Mouse (Mus musculus) MEL (cell line): ENCODE measurements at regions not wholly inside any gene's neighbourhood (a gene's known extent, or its start where the extent isn't known, plus 50 kb on each side); places are given as distances from the start of the nearest gene placed in this dataset.

Experiments used
- DNase-seq: peaks from one replicate; pipeline ENCODE4 v3.0.0; 2011; ENCODE audit warnings: low read depth, low spot score
- H3K27ac ChIP-seq: 2 replicates; pipeline ENCODE4 v1.5.1; 2012; ENCODE audit warnings: low read depth, mild to moderate bottlenecking, control low read depth, low read length, moderate library complexity; ENCODE audit not compliant: control insufficient read depth
- H3K27me3 ChIP-seq, 2 experiments: fragments of 150-350 bp in 1 of 2; sonication (generic) in 1 of 2; 2 replicates each; pipeline ENCODE4 v1.6.1; 2012; ENCODE audit warnings: low read length in 2 of 2, mild to moderate bottlenecking in 2 of 2, improper control_type of control experiment in 1 of 2, moderate library complexity in 1 of 2; ENCODE audit not compliant: insufficient read depth in 2 of 2, control insufficient read depth in 1 of 2
- H3K36me3 ChIP-seq, 2 experiments: 2 replicates each; pipeline ENCODE4 v1.6.1; 2012 to 2014; ENCODE audit warnings: low read length in 2 of 2, improper control_type of control experiment in 1 of 2, inconsistent platforms in 1 of 2, mild to moderate bottlenecking in 1 of 2; ENCODE audit not compliant: insufficient read depth in 2 of 2, control insufficient read depth in 1 of 2
- H3K4me1 ChIP-seq, 2 experiments: fragments of 150-350 bp in 1 of 2; sonication (generic) in 1 of 2; 2 replicates each; pipeline ENCODE4 v1.6.1; 2012; ENCODE audit warnings: low read length in 2 of 2, improper control_type of control experiment in 1 of 2, mild to moderate bottlenecking in 1 of 2; ENCODE audit not compliant: insufficient read depth in 2 of 2, control insufficient read depth in 1 of 2
- H3K4me3 ChIP-seq, 2 experiments: fragments of 150-350 bp in 1 of 2; sonication (generic) in 1 of 2; 2 replicates each; pipeline ENCODE4 v1.5.1; 2012; ENCODE audit warnings: low read depth in 2 of 2, low read length in 2 of 2, mild to moderate bottlenecking in 2 of 2, moderate library complexity in 2 of 2, control low read depth in 1 of 2, improper control_type of control experiment in 1 of 2; ENCODE audit not compliant: control insufficient read depth in 1 of 2, insufficient read depth in 1 of 2
- H3K79me2 ChIP-seq: 2 replicates; pipeline ENCODE4 v1.6.1; 2012; ENCODE audit warnings: mild to moderate bottlenecking, low read length, moderate library complexity; ENCODE audit not compliant: control insufficient read depth, poor library complexity, insufficient read depth
- H3K9ac ChIP-seq: 2 replicates; pipeline ENCODE4 v1.6.1; 2012; ENCODE audit warnings: low read depth, mild to moderate bottlenecking, control low read depth, low read length, moderate library complexity; ENCODE audit not compliant: control insufficient read depth, poor library complexity, severe bottlenecking
- H3K9me3 ChIP-seq: fragments of 150-350 bp; sonication (generic); replicated peaks from 2 replicates; pipeline ENCODE4 v1.6.1; 2012; ENCODE audit warnings: mild to moderate bottlenecking, low read length, improper control_type of control experiment, moderate library complexity; ENCODE audit not compliant: insufficient read depth
- CHD1 ChIP-seq: IDR thresholded peaks from 2 replicates; pipeline ENCODE4 v1.6.1; 2012; ENCODE audit warnings: low read depth, mild to moderate bottlenecking, inconsistent platforms, low read length, improper control_type of control experiment
- CTCF ChIP-seq, 3 experiments: IDR thresholded peaks in 2 of 3; conservative IDR thresholded peaks in 1 of 3; 2 replicates each; pipeline ENCODE4 v1.5.1; 2011 to 2012; ENCODE audit warnings: low read length in 3 of 3, low read depth in 2 of 3, mild to moderate bottlenecking in 2 of 3, improper control_type of control experiment in 1 of 3, inconsistent platforms in 1 of 3, mixed read lengths in 1 of 3, moderate library complexity in 1 of 3; ENCODE audit not compliant: control insufficient read depth in 1 of 3, insufficient read depth in 1 of 3, poor library complexity in 1 of 3, severe bottlenecking in 1 of 3
- ELF1 ChIP-seq: IDR thresholded peaks from 2 replicates; pipeline ENCODE4 v1.6.1; 2014; ENCODE audit warnings: low read depth, mild to moderate bottlenecking, inconsistent platforms, low read length, improper control_type of control experiment, moderate library complexity
- EP300 ChIP-seq, 2 experiments: IDR thresholded peaks; 2 replicates each; pipeline ENCODE4 v1.6.1; 2011; ENCODE audit warnings: improper control_type of control experiment in 2 of 2, low read length in 2 of 2, low read depth in 1 of 2, mild to moderate bottlenecking in 1 of 2
- GATA1 ChIP-seq: IDR thresholded peaks from 2 replicates; pipeline ENCODE4 v1.6.1; 2011; ENCODE audit warnings: low read depth, low read length, improper control_type of control experiment
- JUND ChIP-seq: IDR thresholded peaks from 2 replicates; pipeline ENCODE4 v1.6.1; 2011; ENCODE audit warnings: low read depth, mild to moderate bottlenecking, improper control_type of control experiment, low read length
- KAT2A ChIP-seq: conservative IDR thresholded peaks from 2 replicates; pipeline ENCODE4 v1.6.1; 2012; ENCODE audit warnings: low read depth, low read length, improper control_type of control experiment, inconsistent platforms
- MAFK ChIP-seq: IDR thresholded peaks from 2 replicates; pipeline ENCODE4 v1.6.1; 2011; ENCODE audit warnings: low read depth, mild to moderate bottlenecking, low read length, improper control_type of control experiment, borderline replicate concordance
- MAZ ChIP-seq: IDR thresholded peaks from 2 replicates; pipeline ENCODE4 v1.6.1; 2012; ENCODE audit warnings: low read depth, mild to moderate bottlenecking, inconsistent platforms, low read length, improper control_type of control experiment
- MYC ChIP-seq: IDR thresholded peaks from 2 replicates; pipeline ENCODE4 v1.6.1; 2011; ENCODE audit warnings: low read depth, mild to moderate bottlenecking, low read length, improper control_type of control experiment, moderate library complexity
- POLR2AphosphoS2 ChIP-seq: IDR thresholded peaks from 2 replicates; pipeline ENCODE4 v1.6.1; 2011; ENCODE audit warnings: low read length, improper control_type of control experiment
- RAD21 ChIP-seq: IDR thresholded peaks from 2 replicates; pipeline ENCODE4 v1.6.1; 2011; ENCODE audit warnings: mild to moderate bottlenecking, low read depth, low read length, improper control_type of control experiment
- SIN3A ChIP-seq: IDR thresholded peaks from 2 replicates; pipeline ENCODE4 v1.6.1; 2012; ENCODE audit warnings: low read length, improper control_type of control experiment, inconsistent platforms
- SMC3 ChIP-seq: IDR thresholded peaks from 2 replicates; pipeline ENCODE4 v1.6.1; 2011; ENCODE audit warnings: low read depth, low read length, improper control_type of control experiment
- USF1 ChIP-seq: IDR thresholded peaks from 2 replicates; pipeline ENCODE4 v1.6.1; 2014; ENCODE audit warnings: low read depth, mild to moderate bottlenecking, inconsistent platforms, low read length, improper control_type of control experiment, moderate library complexity
- ZC3H11A ChIP-seq: IDR thresholded peaks from 2 replicates; pipeline ENCODE4 v1.6.1; 2012; ENCODE audit warnings: low read depth, mild to moderate bottlenecking, inconsistent platforms, low read length, improper control_type of control experiment
- ZMIZ1 ChIP-seq: IDR thresholded peaks from 2 replicates; pipeline ENCODE4 v1.6.1; 2012; ENCODE audit warnings: low read depth, mild to moderate bottlenecking, inconsistent platforms, low read length, improper control_type of control experiment, moderate library complexity
- ZNF384 ChIP-seq: IDR thresholded peaks from 2 replicates; pipeline ENCODE4 v1.6.1; 2012; ENCODE audit warnings: low read depth, mild to moderate bottlenecking, inconsistent platforms, low read length, improper control_type of control experiment

GRCm38 (mm10) chr13:115425610-115426562 is 324.1 kb upstream of the Itga1 start:
- no peaks in the 10 kb centered on the region for H3K9me3 ChIP-seq
- no peaks in the 10 kb centered on the region for H3K36me3 ChIP-seq
- TF ChIP-seq SMC3 (no peak), RAD21 (no peak), ZC3H11A (no peak), JUND (no peak), ELF1 (no peak), CHD1 (no peak), POLR2AphosphoS2 (no peak), USF1 (no peak), MAZ (no peak), SIN3A (no peak), EP300 (IDR thresholded peaks at IDR 0.05; ENCODE audit: low read depth in 1 of 2, low read length in 2 of 2) (no peak), KAT2A (no peak), MAFK (no peak), GATA1 (no peak), ZMIZ1 (no peak), ZNF384 (no peak), CTCF (IDR thresholded peaks at IDR 0.05 in 2 of 3, conservative IDR thresholded peaks at IDR 0.05 in 1 of 3; ENCODE audit: control insufficient read depth in 1 of 3, insufficient read depth in 1 of 3, low read depth in 2 of 3, low read length in 3 of 3, poor library complexity in 1 of 3, severe bottlenecking in 1 of 3) (no peak), MYC (no peak)

GRCm38 (mm10) chr13:115423761-115424160 is 322.0 kb upstream of the Itga1 start:
- Histone ChIP-seq H3K9ac (no peak overlapping the region), H3K27me3 (no peaks in the 10 kb centered on the region), H3K4me1 (no peaks in the 10 kb centered on the region), H3K4me3 (no peak overlapping the region), H3K79me2 (no peaks in the 10 kb centered on the region), H3K36me3 (no peaks in the 10 kb centered on the region), H3K27ac (no peak overlapping the region), H3K9me3 (no peaks in the 10 kb centered on the region)
- DNase-seq, result no peak
- TF ChIP-seq KAT2A, result no peak
- no peak for TF ChIP-seq SIN3A
- TF ChIP-seq MAZ, result no peak

More at GRCm38 (mm10) chr13:115425610-115426562, 324.1 kb upstream of the Itga1 start:
- no peak overlapping the region for H3K4me3 ChIP-seq
- H3K79me2 ChIP-seq, result no peaks in the 10 kb centered on the region
- DNase-seq, result no peak
- no peak overlapping the region for H3K9ac ChIP-seq
- H3K27me3 ChIP-seq, result no peaks in the 10 kb centered on the region
- no peak overlapping the region for H3K27ac ChIP-seq
- H3K4me1 ChIP-seq, result no peaks in the 10 kb centered on the region
